ENCODE assay signal across 10 mouse cellular contexts in the genomic region with DNA sequence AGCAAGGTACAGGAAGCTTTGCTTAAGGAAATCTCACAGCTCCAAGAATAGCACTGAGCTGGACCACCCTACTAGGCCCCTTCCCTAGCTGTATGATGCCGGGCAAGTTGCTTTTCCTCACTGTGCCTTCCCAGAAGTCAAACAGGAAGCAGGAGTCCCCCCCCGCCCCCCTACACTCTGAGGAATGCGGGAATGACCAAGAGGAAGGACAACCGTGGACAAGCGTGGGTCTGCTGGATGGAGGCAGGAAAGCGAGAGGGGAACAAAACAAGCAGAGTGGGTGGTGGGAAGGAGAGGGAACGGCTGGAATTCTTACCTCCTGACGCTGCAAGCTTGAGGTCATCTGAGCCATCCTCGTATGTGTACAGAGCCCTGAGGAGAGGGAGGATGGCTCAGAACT. TPM values are rescaled to one million over a fixed set of nuclear protein-coding genes. Genes with fewer than 3 reads are reported as not detected.
DNase-seq lines count a peak whose midpoint lies in the region; ATAC-seq and TF ChIP-seq lines count a peak whose summit lies in the region.
"Had no signal": no experiment of that assay in that cellular context is flagged by ENCODE, and none has a peak within 500 bp of the region (broad histone marks: within the 10 kb centered on the region; RNA-seq: fewer than 3 reads in every experiment).

No protein-coding gene starts in this region.

- peaks cover 24% of the 10 kb centered on the region; the same call in 1 of the 2 replicates for H3K36me3 ChIP-seq in kidney, postnatal 0 days (ENCODE audit: insufficient read depth, low read length)
- H3K36me3 ChIP-seq in embryonic facial prominence, embryonic 14.5 days (ENCODE audit: control insufficient read depth, insufficient read depth, low read length) = peaks cover 45% of the 10 kb centered on the region
- H3K36me3 ChIP-seq in hindbrain, embryonic 14.5 days (replicated peaks; ENCODE audit: control insufficient read depth, insufficient read depth) = peaks cover 51% of the 10 kb centered on the region
- peaks cover 4% of the 10 kb centered on the region for H3K36me3 ChIP-seq in myocyte (ENCODE audit: control insufficient read depth, insufficient read depth)
- H3K36me3 ChIP-seq: G1E had no signal

- no peak overlapping the region for H3ac ChIP-seq in myocyte (ENCODE audit: control insufficient read depth, insufficient read length)

- no peaks in the 10 kb centered on the region for H3K9me3 ChIP-seq in kidney, postnatal 0 days (replicated peaks; ENCODE audit: low read length)
- H3K9me3 ChIP-seq in embryonic facial prominence, embryonic 14.5 days (ENCODE audit: control insufficient read depth, low read length) = no peaks in the 10 kb centered on the region
- no peaks in the 10 kb centered on the region for H3K9me3 ChIP-seq in hindbrain, embryonic 14.5 days (ENCODE audit: control insufficient read depth, low read length)
- H3K9me3 ChIP-seq: G1E had no signal

- H3K4me3 ChIP-seq in kidney, postnatal 0 days (replicated peaks; ENCODE audit: low read depth, low read length) = no peak overlapping the region
- no peak overlapping the region for H3K4me3 ChIP-seq in embryonic facial prominence, embryonic 14.5 days (ENCODE audit: low read depth, low read length)
- H3K4me3 ChIP-seq in hindbrain, embryonic 14.5 days (replicated peaks; ENCODE audit: low read length) = peak overlapping the region; percentile 97
- no peak overlapping the region for H3K4me3 ChIP-seq in myocyte

- no peak for ATAC-seq in kidney, postnatal 0 days (replicated peaks; ENCODE audit: low FRiP score, low read depth)
- ATAC-seq in embryonic facial prominence, embryonic 14.5 days (ENCODE audit: low read depth) = no peak
- no peak for ATAC-seq in hindbrain, embryonic 14.5 days (ENCODE audit: low FRiP score)

- TF ChIP-seq CTCF in kidney, postnatal 0 days (IDR thresholded peaks at IDR 0.05; ENCODE audit: low read depth) = no peak

- H3K27ac ChIP-seq in kidney, postnatal 0 days = peak overlapping the region; percentile 15
- H3K27ac ChIP-seq in embryonic facial prominence, embryonic 14.5 days (replicated peaks; ENCODE audit: low read depth, low read length) = no peak overlapping the region; the same call in 1 of the 2 replicates
- peak overlapping the region; percentile 99 for H3K27ac ChIP-seq in hindbrain, embryonic 14.5 days

- no peak for TF ChIP-seq POLR2A in myocyte (IDR thresholded peaks at IDR 0.05; ENCODE audit: insufficient read length, low read depth)

- H3K79me2 ChIP-seq in myocyte (ENCODE audit: control insufficient read depth, insufficient read depth) = peaks cover 30% of the 10 kb centered on the region

- 33% methylated on average over 9 of the region's 9 CpGs for WGBS in kidney, postnatal 0 days
- 32% methylated on average over 9 of the region's 9 CpGs for WGBS in embryonic facial prominence, embryonic 14.5 days
- 28% methylated on average over 9 of the region's 9 CpGs for WGBS in hindbrain, embryonic 14.5 days

- peak overlapping the region; percentile 26 for H3K4me2 ChIP-seq in kidney, postnatal 0 days (ENCODE audit: low read length)
- H3K4me2 ChIP-seq in embryonic facial prominence, embryonic 14.5 days (ENCODE audit: low read depth, low read length) = peak overlapping the region; percentile 60; the same call in 1 of the 2 replicates
- H3K4me2 ChIP-seq in hindbrain, embryonic 14.5 days (replicated peaks) = peak overlapping the region; percentile 99
- peak overlapping the region; percentile 63 for H3K4me2 ChIP-seq in myocyte (ENCODE audit: low read depth)

- H3K27me3 ChIP-seq in kidney, postnatal 0 days (ENCODE audit: insufficient read depth, low read length) = no peaks in the 10 kb centered on the region
- H3K27me3 ChIP-seq in embryonic facial prominence, embryonic 14.5 days (replicated peaks; ENCODE audit: control insufficient read depth, insufficient read depth, low read length) = no peaks in the 10 kb centered on the region
- H3K27me3 ChIP-seq in hindbrain, embryonic 14.5 days (ENCODE audit: control insufficient read depth, insufficient read depth, low read length) = no peaks in the 10 kb centered on the region
- H3K27me3 ChIP-seq in myocyte (ENCODE audit: control insufficient read depth, insufficient read depth, insufficient read length) = no peaks in the 10 kb centered on the region

- H3K9ac ChIP-seq in kidney, postnatal 0 days (ENCODE audit: low read depth, low read length) = 0 out of 2 replicates have a peak overlapping the region, but pooled peaks have one; percentile 4
- peak overlapping the region; percentile 6; the same call in 1 of the 2 replicates for H3K9ac ChIP-seq in embryonic facial prominence, embryonic 14.5 days (ENCODE audit: low read depth, low read length)
- peak overlapping the region; percentile 100 for H3K9ac ChIP-seq in hindbrain, embryonic 14.5 days

- H3K4me1 ChIP-seq in kidney, postnatal 0 days (replicated peaks; ENCODE audit: insufficient read depth, low read length) = peaks cover 29% of the 10 kb centered on the region; the same call in 1 of the 2 replicates
- peaks cover 33% of the 10 kb centered on the region for H3K4me1 ChIP-seq in embryonic facial prominence, embryonic 14.5 days (ENCODE audit: control insufficient read depth, insufficient read depth, low read length)
- peaks cover 46% of the 10 kb centered on the region for H3K4me1 ChIP-seq in hindbrain, embryonic 14.5 days (replicated peaks; ENCODE audit: control insufficient read depth, insufficient read depth, low read length)

- peak; percentile 53 for DNase-seq in kidney, postnatal 0 days (ENCODE audit: low spot score)
- no peak for DNase-seq in kidney, postnatal 14 days
- DNase-seq in embryonic facial prominence, embryonic 14.5 days (ENCODE audit: low spot score) = no peak
- DNase-seq in hindbrain, embryonic 14.5 days (ENCODE audit: low spot score) = no peak
- no peak for DNase-seq in thymus, postnatal 14 days
- no peak for DNase-seq in layer of hippocampus, postnatal 10 days (ENCODE audit: low spot score in 2 of 2)
- no peak for DNase-seq in c-Kit-positive CD71-positive TER-119-positive erythroid progenitor cells, embryonic 14.5 days (ENCODE audit: low spot score)
- DNase-seq: thymus, adult 2 months had no signal

TF ChIP-seq in myocyte, 11 proteins besides CTCF, POLR2A, EP300 and RAD21:
- TF ChIP-seq CEBPB (IDR thresholded peaks at IDR 0.05; ENCODE audit: insufficient read depth, poor library complexity, severe bottlenecking) (no peak), TCF12 (IDR thresholded peaks at IDR 0.05; ENCODE audit: insufficient read depth, poor library complexity, severe bottlenecking) (no peak), TCF3 (IDR thresholded peaks at IDR 0.05; ENCODE audit: insufficient read length, low read depth) (no peak), USF1 (IDR thresholded peaks at IDR 0.05; ENCODE audit: low read depth) (no peak), E2F4 (IDR thresholded peaks at IDR 0.05; ENCODE audit: insufficient read depth) (no peak), MYOD1 (IDR thresholded peaks at IDR 0.05; ENCODE audit: control insufficient read depth in 1 of 3, insufficient read length in 2 of 3, low read depth in 2 of 3) (no peak), SRF (IDR thresholded peaks at IDR 0.05; ENCODE audit: control insufficient read depth, insufficient read length, low read depth) (no peak), POLR2AphosphoS2 (IDR thresholded peaks at IDR 0.05; ENCODE audit: insufficient read length, low read depth) (no peak), MYOG (IDR thresholded peaks at IDR 0.05; ENCODE audit: control insufficient read depth in 1 of 3, insufficient read depth in 1 of 3, insufficient read length in 2 of 3, low read depth in 2 of 3) (no peak), MAX (IDR thresholded peaks at IDR 0.05; ENCODE audit: low read depth) (no peak)

RNA-seq across cellular contexts. Expression of gene Dbn1, which starts 4.8 kb away (rescaled TPM):
- polyA plus RNA-seq in kidney, postnatal 0 days (2015; fragmentation: Nextera tagmentation; extraction: Ambion mirVana) = 104 and 125 TPM in 2 replicates
- 141 and 167 TPM in 2 replicates for polyA plus RNA-seq in embryonic facial prominence, embryonic 14.5 days (2014; fragmentation: Nextera tagmentation; extraction: Ambion mirVana)
- polyA plus RNA-seq in hindbrain, embryonic 14.5 days (2014; fragmentation: Nextera tagmentation; extraction: Ambion mirVana) = 406 and 416 TPM in 2 replicates
- 165 TPM for polyA plus RNA-seq in myocyte (2012; fragmentation: generic; extraction: Trizol)
- 100 to 1,000 TPM; 392 to 399 TPM for total RNA-seq in layer of hippocampus, postnatal 10 days (2021)

RNA-seq across cellular contexts. Expression of gene Prr7, which starts 19.0 kb away (rescaled TPM):
- 0.63 and 0.75 TPM in 2 replicates for polyA plus RNA-seq in kidney, postnatal 0 days (2015; fragmentation: Nextera tagmentation; extraction: Ambion mirVana)
- polyA plus RNA-seq in embryonic facial prominence, embryonic 14.5 days (2014; fragmentation: Nextera tagmentation; extraction: Ambion mirVana) = 1.9 and 2.7 TPM in 2 replicates
- 6.3 and 8.9 TPM in 2 replicates for polyA plus RNA-seq in hindbrain, embryonic 14.5 days (2014; fragmentation: Nextera tagmentation; extraction: Ambion mirVana)
- polyA plus RNA-seq in myocyte (2012; fragmentation: generic; extraction: Trizol) = 5.1 TPM
- total RNA-seq in layer of hippocampus, postnatal 10 days (2021) = 100 to 1,000 TPM in 1 of 2 experiments, 10 to 100 TPM in 1; 98.1 to 112 TPM

RNA-seq across cellular contexts. Expression of gene Pdlim7, which starts 30.4 kb away (rescaled TPM):
- 112 and 124 TPM in 2 replicates for polyA plus RNA-seq in kidney, postnatal 0 days (2015; fragmentation: Nextera tagmentation; extraction: Ambion mirVana)
- 194 and 204 TPM in 2 replicates for polyA plus RNA-seq in embryonic facial prominence, embryonic 14.5 days (2014; fragmentation: Nextera tagmentation; extraction: Ambion mirVana)
- polyA plus RNA-seq in hindbrain, embryonic 14.5 days (2014; fragmentation: Nextera tagmentation; extraction: Ambion mirVana) = 139 and 141 TPM in 2 replicates
- polyA plus RNA-seq in myocyte (2012; fragmentation: generic; extraction: Trizol) = 553 TPM
- total RNA-seq in layer of hippocampus, postnatal 10 days (2021) = 10 to 100 TPM; 66.1 to 68.9 TPM

RNA-seq across cellular contexts. Expression of gene Grk6, which starts 38.2 kb away (rescaled TPM):
- polyA plus RNA-seq in kidney, postnatal 0 days (2015; fragmentation: Nextera tagmentation; extraction: Ambion mirVana) = 29.5 and 29.8 TPM in 2 replicates
- polyA plus RNA-seq in embryonic facial prominence, embryonic 14.5 days (2014; fragmentation: Nextera tagmentation; extraction: Ambion mirVana) = 44.0 and 46.6 TPM in 2 replicates
- polyA plus RNA-seq in hindbrain, embryonic 14.5 days (2014; fragmentation: Nextera tagmentation; extraction: Ambion mirVana) = 41.9 and 42.7 TPM in 2 replicates
- polyA plus RNA-seq in myocyte (2012; fragmentation: generic; extraction: Trizol) = 29.1 TPM
- total RNA-seq in layer of hippocampus, postnatal 10 days (2021) = 10 to 100 TPM; 76.4 to 79.2 TPM

RNA-seq across cellular contexts. Expression of gene Dok3, which starts 46.0 kb away (rescaled TPM):
- 1.7 and 1.8 TPM in 2 replicates for polyA plus RNA-seq in kidney, postnatal 0 days (2015; fragmentation: Nextera tagmentation; extraction: Ambion mirVana)
- polyA plus RNA-seq in embryonic facial prominence, embryonic 14.5 days (2014; fragmentation: Nextera tagmentation; extraction: Ambion mirVana) = 2.5 and 3.8 TPM in 2 replicates
- polyA plus RNA-seq in hindbrain, embryonic 14.5 days (2014; fragmentation: Nextera tagmentation; extraction: Ambion mirVana) = 3.8 and 5.7 TPM in 2 replicates
- polyA plus RNA-seq in myocyte (2012; fragmentation: generic; extraction: Trizol) = 1.00 TPM
- 1 to 10 TPM; 5.0 to 6.5 TPM for total RNA-seq in layer of hippocampus, postnatal 10 days (2021)

Comparison
In these comparisons a context has a peak if more than half of its experiments do, and no peak if none do; other contexts are left out.
1. H3K4me2 ChIP-seq: peak in every context shown above with its lines; median percentile 99 in hindbrain, embryonic 14.5 days; 63 in myocyte; 60 in embryonic facial prominence, embryonic 14.5 days; 26 in kidney, postnatal 0 days.
2. H3K9ac ChIP-seq: peak in every context shown above with its lines; median percentile 100 in hindbrain, embryonic 14.5 days; 6 in embryonic facial prominence, embryonic 14.5 days; 4 in kidney, postnatal 0 days.